Mouse (Mus musculus): Measurements from ENCODE around the gene Jagn1. TPM values are rescaled to one million over a fixed set of nuclear protein-coding genes. Genes with fewer than 3 reads are reported as not detected.
A peak's percentile ranks its signal among the peaks of the same experiment; 100 is the strongest.

Gene Jagn1
- total RNA-seq (2021): 10 to 100 TPM; 47.8 to 49.2 TPM
- long read RNA-seq, experiment 1, transcript Jagn1-201 (2 exons, 1,201 nt): major isoform, 46 of 58 reads
- long read RNA-seq, experiment 1, transcript Jagn1-202 (2 exons, 1,147 nt): minor isoform, 7 of 58 reads
- long read RNA-seq, experiment 1, partial matches to known transcripts: 2 of 58 reads
- long read RNA-seq, experiment 1, other reads (novel, unspliced or antisense): 3 of 58 reads
- long read RNA-seq, experiment 2, transcript Jagn1-202 (2 exons, 1,147 nt): minor isoform, 6 of 75 reads
- long read RNA-seq, experiment 2, transcript Jagn1-201 (2 exons, 1,201 nt): major isoform, 56 of 75 reads
- long read RNA-seq, experiment 2, partial matches to known transcripts: 5 of 75 reads
- long read RNA-seq, experiment 2, other reads (novel, unspliced or antisense): 7 of 75 reads

DNA sequence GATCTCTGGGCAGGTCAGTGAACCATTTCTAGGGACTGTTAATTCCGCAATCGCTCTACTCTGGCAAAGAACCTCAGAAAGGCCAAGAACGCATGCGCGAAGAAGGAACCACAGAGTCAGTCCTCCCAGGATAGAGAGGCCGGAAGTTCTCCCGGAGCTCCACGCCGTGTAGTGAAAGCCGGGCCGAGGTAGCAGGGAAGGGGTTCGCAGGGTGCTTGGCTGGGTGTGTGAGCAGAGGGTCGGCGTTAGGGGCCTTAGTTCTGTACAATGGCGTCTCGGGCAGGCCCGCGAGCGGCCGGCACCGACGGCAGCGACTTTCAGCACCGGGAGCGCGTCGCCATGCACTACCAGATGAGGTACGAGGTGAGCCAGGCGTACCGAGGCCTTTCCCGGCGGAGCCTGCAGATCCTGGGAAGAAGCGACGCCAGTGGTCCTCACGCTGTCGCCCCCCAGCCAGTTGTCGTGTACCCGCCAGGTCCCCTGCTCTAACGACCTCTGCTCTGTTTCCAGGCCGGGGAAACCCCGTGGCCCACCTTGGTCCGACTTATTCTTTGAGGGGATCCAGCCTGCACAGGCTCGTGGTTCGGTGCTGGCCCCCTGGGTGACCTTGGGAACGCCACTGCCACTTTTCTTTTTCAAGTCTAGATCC is at the start of gene Jagn1:
TSS of gene Jagn1 (plus strand) at position 128 of the 649 bp plus-strand sequence.
- DNase-seq (ENCODE audit: low spot score in 2 of 2): peak; percentile 86 to 90

DNA sequence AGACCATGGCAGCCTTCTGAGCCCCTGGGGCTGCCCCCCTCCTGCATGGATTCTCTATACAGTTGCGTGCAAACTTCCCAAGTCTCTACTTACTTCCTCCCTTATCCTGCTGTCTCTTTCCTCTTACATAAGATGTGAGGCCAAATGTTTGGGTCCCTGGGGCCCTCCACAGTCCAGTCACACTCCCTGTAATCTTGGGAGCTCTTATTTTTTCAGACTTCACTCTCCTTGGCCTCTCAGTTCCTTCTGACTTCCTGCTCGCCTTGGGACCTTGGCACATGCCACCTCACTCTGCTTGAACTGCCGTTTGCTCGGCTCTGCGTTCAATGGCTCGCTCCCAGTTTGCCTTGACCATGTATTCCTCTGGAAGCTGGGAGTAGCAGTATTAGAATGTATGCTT is 48.4 kb upstream of the Jagn1 start:
- no peak for DNase-seq (ENCODE audit: low spot score in 2 of 2)

DNA sequence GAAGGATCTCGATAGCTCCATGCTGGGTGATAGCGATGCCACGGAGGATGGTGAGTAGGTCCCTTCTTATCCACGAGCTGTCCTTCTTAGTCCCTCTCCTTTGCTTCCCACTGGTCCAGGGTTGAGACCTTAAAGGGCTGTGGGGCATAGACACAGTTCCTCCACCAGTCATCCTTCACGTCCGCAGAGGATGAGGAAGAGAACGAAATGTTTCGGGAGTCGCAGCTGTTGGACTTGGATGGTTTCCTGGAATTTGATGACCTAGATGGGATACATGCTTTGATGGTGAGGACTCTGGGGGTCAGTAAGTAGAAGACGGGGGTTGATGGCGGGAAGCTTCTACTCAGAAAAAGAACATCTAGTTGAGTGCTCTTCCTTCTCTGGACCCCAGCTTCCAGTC is 47.6 kb upstream of the Jagn1 start:
- DNase-seq (ENCODE audit: low spot score in 2 of 2): no peak

DNA sequence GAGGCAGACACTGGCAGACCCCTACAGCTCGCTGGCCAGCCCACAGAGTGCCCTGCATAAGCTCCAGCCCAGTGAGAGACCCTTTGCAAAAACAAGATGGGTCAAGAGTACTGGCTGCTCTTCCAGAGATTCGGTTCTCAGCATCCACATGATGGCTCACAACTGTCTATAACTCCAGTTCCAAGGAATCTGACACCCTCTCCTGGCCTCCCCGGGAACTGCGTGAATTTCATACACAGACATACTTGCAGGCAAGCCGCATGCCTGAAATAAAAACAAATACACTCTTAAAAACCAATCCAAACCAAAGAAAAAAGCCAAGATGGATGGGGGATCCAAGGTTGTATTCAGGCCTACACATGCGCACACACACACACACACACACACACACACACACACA is 46.9 kb upstream of the Jagn1 start:
- no peak for DNase-seq (ENCODE audit: low spot score in 2 of 2)

DNA sequence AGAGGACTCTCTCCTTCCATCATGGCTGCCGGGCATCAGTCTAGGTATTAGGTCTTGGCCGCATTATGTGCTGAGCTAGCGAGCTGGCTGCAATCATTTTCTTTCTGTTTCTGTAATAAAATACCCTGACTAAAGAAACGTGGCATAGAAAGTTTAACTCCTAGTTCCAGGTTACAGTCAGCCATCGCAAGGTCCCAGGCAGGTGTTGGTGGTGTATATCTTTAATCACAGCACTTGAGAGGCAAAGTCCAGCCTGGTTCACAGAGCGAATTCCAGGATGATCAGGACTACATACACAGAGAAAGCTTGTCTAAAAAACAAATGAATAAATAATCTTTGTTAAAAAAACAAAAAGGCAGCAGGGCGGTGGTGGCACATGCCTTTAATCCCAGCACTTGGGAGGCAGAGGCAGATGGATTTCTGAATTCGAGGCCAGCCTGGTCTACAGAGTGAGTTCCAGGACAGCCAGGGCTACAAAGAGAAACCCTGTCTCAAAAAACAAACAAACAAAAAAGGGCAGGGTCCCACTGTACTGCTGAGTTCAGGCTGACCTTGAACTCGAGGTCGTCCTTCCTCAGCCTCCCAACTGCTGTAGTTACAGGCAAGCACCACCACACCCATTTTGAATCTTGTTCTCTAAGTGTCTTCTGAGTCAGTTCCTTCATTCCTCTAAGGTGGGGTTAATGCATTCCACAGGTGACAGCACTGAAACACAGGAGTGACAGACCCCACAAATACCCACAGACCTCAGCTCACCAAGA is 45.9 kb upstream of the Jagn1 start:
- DNase-seq (ENCODE audit: low spot score in 2 of 2): no peak

DNA sequence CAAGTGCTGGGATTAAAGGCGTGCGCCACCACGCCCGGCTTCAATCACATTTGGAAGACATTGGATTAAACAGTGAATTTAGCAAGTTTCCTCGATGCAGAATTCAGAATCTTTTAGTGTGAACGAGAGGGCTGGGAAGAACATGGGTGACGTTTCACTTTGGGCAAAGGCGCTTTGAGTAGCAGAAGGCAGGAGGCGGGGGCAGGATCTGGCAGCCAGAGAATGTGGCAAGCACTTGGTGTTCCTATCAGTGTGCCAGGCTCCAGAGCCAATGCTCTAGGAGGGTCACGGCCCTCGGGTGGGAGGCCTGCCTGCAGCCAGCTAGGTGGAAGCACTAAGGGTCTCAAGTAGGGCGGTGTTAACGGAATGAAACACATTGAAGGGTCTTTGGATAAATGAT is 40.3 kb upstream of the Jagn1 start:
- no peak for DNase-seq (ENCODE audit: low spot score in 2 of 2)

DNA sequence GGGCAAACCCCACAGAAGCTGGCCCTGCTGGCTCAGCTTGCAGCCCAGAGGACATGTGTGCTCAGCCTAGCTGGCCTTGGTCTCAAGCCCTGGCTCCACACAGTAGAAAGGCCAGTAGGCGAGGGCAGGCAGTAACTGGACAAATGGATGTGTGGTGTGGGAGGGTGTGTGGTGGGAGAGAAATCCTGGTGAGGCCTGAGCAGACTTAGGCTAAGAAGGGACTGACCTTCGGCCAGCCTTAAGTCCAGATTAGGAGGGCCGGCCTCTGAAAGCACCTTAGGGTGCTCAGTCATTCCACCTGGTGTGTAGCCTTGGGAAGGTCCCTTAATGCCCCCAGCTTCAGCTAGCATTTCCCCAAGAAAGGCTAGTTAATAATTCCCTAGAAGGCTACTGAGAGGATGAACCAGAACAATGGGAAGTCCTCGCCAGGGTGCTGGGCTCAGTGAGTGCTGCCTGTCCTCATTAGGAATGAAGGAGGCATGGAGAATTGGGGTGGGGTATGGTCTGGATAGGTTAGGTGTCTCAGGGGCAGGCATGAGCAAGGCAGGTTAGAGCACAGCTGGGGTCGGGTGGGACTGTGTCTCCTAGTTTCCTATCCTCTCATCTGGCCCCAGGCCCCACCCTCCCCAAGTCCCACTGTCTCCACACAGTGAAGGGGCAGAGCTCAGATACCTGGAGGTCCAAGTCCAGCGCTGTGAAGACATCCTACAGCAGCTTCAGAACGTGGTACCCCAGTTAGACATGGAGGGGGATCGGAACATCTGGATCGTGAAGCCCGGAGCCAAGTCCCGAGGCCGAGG is 37.5 kb upstream of the Jagn1 start:
- no peak for DNase-seq (ENCODE audit: low spot score in 2 of 2)

DNA sequence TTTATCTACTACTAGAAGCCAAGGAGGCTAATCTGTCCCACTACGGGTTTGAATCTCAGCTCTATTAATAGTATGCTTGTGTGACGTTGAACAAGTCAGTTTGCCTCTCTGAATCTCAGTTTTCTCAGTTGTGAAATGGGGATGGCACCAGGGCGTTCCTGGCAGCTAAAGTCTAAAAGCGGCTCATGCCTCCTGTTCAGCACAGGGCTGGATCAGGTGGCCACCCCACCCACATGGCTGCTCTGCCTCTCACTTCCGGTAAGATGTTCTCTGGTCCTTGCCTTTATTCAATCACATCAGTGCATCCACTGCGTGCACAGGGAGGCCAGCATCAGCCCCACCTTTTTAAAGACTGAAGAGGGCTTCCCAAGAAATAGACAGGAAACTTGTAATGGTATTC is 36.9 kb upstream of the Jagn1 start:
- no peak for DNase-seq (ENCODE audit: low spot score in 2 of 2)

DNA sequence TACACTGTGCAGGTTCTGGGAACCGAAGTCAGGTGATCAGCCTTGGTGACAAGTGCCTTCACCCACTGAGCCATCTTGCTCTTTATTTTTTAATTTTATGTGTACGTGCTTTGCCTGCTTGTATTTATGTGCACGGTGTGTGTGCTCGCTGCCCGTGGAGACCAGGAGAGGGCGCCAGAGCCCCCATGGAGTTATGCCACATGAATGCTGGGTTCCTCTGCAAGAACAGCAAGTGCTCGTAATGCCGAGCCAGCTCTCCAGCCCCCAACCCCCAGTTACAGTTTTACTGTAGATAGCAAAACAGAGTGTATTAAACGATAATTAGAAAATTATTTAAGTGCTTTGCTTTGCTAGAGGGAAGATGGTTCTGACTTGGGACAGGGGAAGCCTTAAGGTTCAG is 35.7 kb upstream of the Jagn1 start:
- no peak for DNase-seq (ENCODE audit: low spot score in 2 of 2)

DNA sequence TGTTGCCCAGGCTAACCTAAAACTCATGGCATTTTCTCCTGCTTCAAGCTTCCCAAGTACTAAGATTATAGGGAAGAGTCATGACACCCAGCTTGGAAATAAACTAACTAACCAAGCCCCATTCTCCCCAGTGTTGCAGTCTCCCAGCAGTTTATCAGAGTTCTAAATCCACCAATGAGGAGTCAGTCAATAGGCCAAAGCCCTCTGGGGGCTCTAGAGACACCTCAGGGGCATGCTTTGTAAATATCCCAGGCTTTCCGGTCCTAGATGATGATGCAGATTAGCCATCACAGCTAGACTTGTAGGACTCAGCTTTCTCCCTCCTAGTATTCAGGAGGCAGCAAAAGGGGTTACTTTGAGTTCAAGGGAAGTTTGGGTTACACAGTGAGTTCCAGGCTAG is 32.4 kb upstream of the Jagn1 start:
- DNase-seq (ENCODE audit: low spot score in 2 of 2): no peak

DNA sequence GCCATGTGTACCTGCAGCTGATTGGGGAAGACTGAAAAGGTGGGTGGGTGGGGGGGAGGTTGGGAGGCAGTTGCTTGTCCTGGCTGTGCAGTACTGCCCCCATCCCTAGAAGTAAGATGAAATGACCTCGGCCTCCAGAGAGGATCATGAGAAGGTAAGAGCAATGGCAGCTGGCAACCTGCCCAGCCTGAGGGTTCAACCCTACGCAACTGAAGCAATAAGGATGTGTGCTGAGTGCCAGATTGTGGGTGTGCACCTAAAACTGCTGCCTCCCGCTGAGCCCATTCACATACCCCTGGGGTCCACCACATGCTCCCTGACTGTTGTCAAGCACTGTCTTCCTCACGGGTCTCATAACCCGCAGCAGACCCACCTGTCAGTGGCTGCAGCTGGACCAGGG is 26.0 kb upstream of the Jagn1 start:
- no peak for DNase-seq (ENCODE audit: low spot score in 2 of 2)

DNA sequence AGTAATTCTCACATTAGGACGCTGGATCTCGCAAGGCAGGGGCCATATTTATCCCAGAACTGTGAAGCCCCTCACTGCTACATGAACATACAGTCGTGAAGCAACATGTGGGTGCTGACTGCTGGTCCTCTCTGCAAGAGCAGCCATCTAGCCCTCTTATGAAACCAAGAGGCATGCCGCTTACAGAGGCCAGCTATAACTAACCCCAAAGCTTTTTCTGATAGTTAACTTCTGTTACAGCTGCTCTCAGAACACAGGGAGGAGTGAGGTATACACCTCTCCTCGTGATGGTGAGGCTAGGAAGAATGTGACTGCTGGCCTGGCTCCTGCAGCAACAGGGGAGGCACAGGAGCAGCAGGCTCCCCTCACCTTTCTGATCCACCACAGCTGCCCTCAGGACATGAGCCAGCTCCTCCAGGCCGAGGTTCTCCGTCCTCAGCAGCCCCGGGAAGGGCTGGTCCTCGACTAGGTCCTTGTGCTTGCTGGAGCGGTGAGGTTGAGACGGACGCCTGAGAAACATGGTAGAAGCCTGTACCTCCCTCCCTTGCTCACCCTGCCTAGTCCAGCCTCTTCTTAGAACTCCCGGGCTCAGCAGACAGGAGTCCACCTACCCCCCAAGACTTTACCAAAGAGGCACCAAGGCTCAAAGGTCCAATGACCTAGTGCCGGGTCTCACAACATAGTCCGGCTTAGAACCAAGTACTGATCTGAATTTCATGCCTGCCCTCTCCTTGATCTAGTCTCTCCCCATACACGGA is 23.7 kb upstream of the Jagn1 start:
- no peak for DNase-seq (ENCODE audit: low spot score in 2 of 2)

DNA sequence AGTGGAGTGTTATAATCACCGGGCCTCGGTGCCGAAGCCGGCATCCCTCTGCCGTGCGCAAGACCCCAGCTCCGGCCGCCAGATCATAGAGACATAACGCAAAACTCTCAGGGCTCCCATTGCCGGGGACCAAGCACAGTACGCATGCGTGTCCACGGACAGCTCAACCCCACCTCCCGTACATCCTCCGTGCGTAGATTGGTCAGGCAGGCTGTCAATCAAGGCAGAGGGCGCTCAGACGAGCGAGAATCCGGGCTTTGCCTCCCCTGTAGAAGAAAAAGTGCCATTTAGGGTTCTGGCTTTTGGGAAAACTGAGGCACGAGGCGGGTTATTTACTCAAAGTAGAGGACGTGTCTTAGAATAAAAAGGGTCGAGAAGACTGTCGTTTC is 23.2 kb upstream of the Jagn1 start, which contains the start of gene Rpusd3:
TSS of gene Rpusd3 (minus strand) at position 142 of the 389 bp plus-strand sequence.
- DNase-seq (ENCODE audit: low spot score in 2 of 2): peak; percentile 94 to 97

DNA sequence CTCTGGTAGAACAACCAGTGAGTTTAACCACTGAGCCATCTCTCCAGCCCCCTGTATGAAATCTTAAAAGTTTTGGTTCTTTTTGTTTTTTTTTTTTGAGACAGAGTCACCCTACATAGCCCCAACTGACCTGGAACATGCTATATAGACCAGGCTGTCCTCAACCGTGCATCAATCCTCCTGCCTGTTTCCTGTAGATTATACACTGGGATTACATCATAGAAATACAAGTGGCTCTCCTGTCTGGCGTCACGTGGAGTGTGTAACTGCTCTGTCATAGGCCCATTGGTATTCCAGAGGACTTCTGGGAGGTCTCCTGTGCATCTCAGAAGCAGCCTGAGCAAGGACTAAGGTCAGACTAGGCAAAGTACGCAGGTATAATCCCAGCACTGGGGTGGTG is 19.4 kb upstream of the Jagn1 start:
- DNase-seq (ENCODE audit: low spot score in 2 of 2): no peak

DNA sequence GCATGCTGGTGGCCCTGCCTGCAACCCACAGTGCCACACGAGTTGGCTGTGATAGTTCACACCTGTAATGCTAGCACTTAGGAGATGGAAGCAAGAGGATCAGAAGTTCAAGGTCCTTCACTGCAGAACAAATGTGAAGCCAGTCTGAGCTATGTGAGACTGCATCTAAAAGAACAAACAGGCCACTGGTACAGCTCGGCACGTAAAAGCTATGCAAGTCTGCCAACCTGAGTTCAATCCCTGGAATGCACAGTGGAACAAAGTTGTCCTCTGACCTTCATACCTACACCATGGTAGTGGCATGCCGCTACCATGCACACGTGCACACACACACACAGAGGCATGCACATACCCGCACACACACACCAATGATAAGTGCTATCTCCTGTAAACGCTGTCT is 18.2 kb upstream of the Jagn1 start:
- DNase-seq (ENCODE audit: low spot score in 2 of 2): no peak

DNA sequence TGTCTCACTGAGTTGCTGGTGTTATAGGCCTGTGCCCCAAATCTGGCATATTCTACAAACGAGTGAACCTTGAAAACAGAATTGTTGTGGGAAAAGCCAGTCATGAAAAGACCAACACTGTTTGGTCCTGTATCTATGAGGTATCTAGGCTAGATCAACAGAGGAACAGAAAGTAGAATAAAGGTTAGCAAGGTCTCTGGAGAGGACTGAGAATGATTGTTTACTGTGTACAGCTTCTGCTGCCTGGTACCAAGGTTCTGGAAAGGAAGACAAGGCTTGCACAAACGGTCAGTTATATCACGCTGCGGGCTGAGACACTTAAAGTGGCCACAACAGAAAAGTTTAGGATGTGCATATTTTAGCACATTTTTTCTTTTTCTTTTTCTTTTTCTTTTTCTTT is 15.7 kb upstream of the Jagn1 start:
- DNase-seq (ENCODE audit: low spot score in 2 of 2): no peak

DNA sequence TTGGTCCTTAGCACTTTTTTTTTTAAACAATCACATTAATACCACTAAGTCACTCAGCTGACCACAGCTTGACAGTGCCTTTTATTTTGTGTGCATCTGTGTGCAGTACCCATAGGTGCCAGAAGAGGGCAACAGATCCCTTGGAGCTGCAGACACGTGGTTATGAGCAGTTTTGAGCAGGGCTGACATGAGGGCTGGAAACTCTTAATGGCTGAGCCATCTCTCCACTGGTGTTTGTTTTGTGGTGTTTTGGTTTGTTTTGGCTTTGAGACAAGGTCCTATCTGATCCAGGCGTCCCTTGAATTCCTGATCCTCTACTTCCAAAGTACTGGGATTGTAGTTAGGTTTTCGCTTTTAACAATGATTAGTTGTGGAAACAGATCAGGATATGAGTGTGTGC is 15.0 kb upstream of the Jagn1 start:
- DNase-seq (ENCODE audit: low spot score in 2 of 2): no peak

DNA sequence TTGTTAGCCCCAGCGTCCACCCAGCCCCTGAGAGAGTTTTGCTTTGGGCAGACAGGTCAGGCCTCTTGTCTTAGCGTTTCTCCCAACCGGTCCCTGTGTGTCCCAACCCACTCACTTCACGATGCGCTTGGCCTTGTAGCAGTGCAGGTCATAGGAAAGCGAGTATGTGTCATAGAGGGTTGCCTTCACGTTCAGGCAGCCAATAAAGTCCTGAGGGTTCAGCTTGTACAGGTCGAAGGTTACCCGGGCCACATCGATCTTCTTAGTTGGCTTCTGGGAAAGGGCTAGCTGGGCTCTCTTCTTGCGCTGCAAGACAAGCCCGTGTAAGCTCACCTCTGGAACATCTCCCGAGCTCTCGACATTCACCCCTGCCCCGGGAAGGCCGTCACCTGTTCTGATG is 14.4 kb upstream of the Jagn1 start:
- no peak for DNase-seq (ENCODE audit: low spot score in 2 of 2)

DNA sequence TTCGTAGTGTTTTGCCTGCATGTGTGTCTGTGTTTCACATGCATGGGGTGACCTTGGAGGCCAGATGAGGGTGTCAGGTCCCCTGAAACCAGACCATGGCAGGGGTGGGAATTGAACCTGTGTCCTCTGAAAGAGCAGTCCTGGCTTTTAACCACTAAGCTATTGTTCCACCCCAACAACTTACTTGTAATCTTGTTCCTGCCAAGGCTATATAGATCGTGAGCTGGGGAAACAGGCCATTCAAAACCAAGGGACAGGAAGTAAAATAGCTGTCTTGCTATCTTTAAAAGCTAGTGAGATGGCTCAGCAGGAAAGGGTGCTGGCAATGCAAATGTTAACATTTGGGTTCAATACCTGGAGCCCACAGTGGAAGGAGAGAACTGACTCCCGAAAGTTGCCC is 12.4 kb upstream of the Jagn1 start:
- DNase-seq (ENCODE audit: low spot score in 2 of 2): no peak

DNA sequence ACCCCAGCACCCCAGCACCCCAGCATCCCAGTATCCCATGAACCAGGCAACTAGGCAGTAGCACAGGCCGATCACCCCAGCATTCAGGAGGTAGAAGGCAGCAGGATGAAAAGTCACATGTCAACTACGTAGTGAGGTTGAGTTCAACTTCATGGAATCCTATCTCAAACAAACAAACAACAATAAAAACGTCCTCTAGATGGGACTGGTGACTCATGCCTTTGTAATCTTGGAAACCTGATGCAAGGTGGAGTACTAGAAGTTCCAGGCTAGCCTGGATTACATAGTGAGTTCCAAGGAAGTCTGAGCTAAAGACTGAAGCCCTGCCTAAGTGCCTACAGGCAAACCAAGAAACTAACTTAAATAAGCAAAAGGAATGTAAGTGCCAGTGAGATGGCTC is 11.5 kb upstream of the Jagn1 start:
- no peak for DNase-seq (ENCODE audit: low spot score in 2 of 2)

DNA sequence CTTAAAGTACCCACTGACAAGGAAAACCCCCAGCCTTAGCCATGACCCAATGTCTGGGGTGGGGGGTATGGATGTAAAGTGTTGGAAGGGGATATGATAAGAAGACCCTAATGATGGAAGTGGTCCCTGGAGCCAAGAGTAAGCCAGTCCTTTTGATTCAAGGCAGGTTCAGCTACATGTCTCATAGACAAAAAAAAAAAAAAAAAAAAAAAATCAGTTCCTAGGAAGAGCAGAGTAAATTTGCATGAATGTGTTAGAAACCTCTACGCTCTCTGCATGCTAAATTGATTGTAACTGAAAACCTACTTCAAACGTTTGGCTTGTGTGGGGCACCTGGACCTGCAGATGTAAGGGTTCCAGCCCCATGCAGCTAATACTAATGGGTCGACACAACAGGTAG is 10.6 kb upstream of the Jagn1 start:
- no peak for DNase-seq (ENCODE audit: low spot score in 2 of 2)

Measured in adrenal gland, postnatal 4 days (tissue).